Mouse (Mus musculus) fibroblast of lung, adult 2 months (primary cell): ENCODE measurements around the gene Cd83.

Experiments used
- DNase-seq: peaks from one replicate; pipeline ENCODE4 v3.0.0-alpha.2; 2011; ENCODE audit warnings: low read depth

Cd83 gene

GRCm38 (mm10) chr13:43784725-43785711 lies at the start of gene Cd83:
Gene Cd83 (plus strand): TSS chr13:43784775.
- no peak for DNase-seq

GRCm38 (mm10) chr13:43739598-43740275 lies 44.8 kb upstream of the Cd83 start:
- DNase-seq = peak; percentile 74

GRCm38 (mm10) chr13:43740276-43740608 lies 44.3 kb upstream of the Cd83 start:
- DNase-seq = no peak

GRCm38 (mm10) chr13:43742677-43743076 lies 41.9 kb upstream of the Cd83 start:
- no peak for DNase-seq

GRCm38 (mm10) chr13:43744259-43744658 lies 40.3 kb upstream of the Cd83 start:
- DNase-seq = no peak

GRCm38 (mm10) chr13:43750301-43750700 lies 34.3 kb upstream of the Cd83 start:
- no peak for DNase-seq

- DNase-seq = no peak
These were observed 33.6 kb upstream of the Cd83 start for GRCm38 (mm10) chr13:43750966-43751365.

GRCm38 (mm10) chr13:43752407-43752806 lies 32.2 kb upstream of the Cd83 start:
- DNase-seq = no peak

- DNase-seq = no peak
These were observed 30.9 kb upstream of the Cd83 start for GRCm38 (mm10) chr13:43753652-43754051.

GRCm38 (mm10) chr13:43754455-43755128 lies 30.0 kb upstream of the Cd83 start:
- DNase-seq = no peak

GRCm38 (mm10) chr13:43755573-43755972 lies 29.0 kb upstream of the Cd83 start:
- no peak for DNase-seq

GRCm38 (mm10) chr13:43761156-43761855 lies 23.3 kb upstream of the Cd83 start:
- DNase-seq = no peak

GRCm38 (mm10) chr13:43762901-43763300 lies 21.7 kb upstream of the Cd83 start:
- no peak for DNase-seq

GRCm38 (mm10) chr13:43763301-43763994 lies 21.1 kb upstream of the Cd83 start:
- DNase-seq = no peak

- peak; percentile 91 for DNase-seq
These were observed 20.5 kb upstream of the Cd83 start for GRCm38 (mm10) chr13:43763995-43764579.

GRCm38 (mm10) chr13:43765293-43765814 lies 19.2 kb upstream of the Cd83 start:
- DNase-seq = no peak

GRCm38 (mm10) chr13:43766786-43767680 lies 17.5 kb upstream of the Cd83 start:
- no peak for DNase-seq

- no peak for DNase-seq
These were observed 11.6 kb upstream of the Cd83 start for GRCm38 (mm10) chr13:43773020-43773419.

- peak; percentile 44 for DNase-seq
These were observed 10.5 kb upstream of the Cd83 start for GRCm38 (mm10) chr13:43773965-43774566.
